Mouse (Mus musculus): ENCODE results near the gene Hes2.

DNA sequence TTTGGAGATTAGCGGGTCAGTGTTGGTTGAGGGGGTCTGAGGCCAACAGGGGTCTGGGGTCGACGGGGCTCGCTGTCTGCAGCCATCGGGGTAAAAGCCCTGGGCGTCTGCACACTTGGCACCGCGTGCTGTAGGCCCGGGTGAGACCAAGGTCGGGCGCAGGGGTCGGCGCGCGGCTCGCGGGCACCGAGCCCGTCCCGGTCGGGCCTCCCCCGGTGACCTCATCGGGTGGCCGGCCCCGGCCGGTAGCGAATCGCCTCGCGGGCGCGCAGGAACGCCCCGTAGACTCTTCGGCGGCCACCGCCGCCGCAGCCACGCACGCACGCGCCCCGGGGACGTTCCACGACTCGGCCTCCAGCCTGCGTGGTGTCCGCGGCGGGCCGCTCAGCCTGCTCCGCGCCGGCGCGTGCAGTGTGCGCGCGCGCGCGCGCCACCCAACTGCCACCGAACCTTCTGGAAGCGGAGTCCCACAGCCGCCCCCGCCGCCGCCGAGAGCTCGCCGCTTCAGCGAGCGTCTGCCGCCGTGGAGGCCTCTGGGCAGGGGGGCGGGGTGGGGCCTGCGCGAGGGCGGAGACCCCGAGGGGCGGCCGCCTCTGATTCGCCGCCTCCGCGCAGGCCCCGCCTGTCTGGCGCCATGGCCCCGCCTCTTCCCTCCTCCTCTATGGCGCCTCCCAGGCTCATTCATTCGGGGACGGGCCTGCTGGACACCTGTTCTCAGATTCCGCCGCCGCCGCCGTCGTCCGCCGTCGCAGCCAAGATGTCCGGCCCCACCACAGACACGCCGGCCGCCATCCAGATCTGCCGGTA is 19.1 kb downstream of the Hes2 start, which contains the start of gene Acot7:
- TF ChIP-seq ZNF384 (IDR thresholded peaks at IDR 0.05; ENCODE audit: low read depth, low read length) (no peak), ZC3H11A (IDR thresholded peaks at IDR 0.05; ENCODE audit: borderline replicate concordance, low read depth, low read length) (no peak), HCFC1 (IDR thresholded peaks at IDR 0.05; ENCODE audit: borderline replicate concordance, insufficient read depth, low read length) (no peak)

All from ES-E14 (cell line).